Mouse (Mus musculus) heart, adult 9 months (tissue): ENCODE results near the gene St6galnac5.
A peak's percentile ranks its signal among the peaks of the same experiment; 100 is the strongest.

Experiments used
- DNase-seq, 2 experiments: peaks; one replicate each; pipeline ENCODE4 v3.0.0; 2022; ENCODE audit warnings: low spot score in 2 of 2

Gene St6galnac5

DNA sequence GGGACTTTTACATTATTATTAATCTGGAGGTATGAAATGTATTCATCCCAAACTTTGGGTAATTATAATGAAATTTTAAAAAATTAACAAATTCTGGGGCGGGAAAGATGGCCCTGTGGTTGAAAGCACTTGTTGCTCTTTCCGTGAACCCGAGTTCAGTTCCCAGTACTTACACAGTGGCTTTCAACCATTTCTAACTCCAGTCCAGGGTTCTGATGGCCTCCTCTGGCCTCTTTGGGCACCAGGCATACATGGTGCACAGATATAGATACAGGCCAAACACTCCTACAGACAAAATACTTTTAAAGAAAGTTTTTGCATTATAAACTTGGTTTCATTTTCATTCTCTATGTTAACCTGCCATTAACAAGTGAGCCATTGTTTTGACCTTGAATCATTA lies 68.4 kb downstream of the St6galnac5 start:
- DNase-seq: no peak

DNA sequence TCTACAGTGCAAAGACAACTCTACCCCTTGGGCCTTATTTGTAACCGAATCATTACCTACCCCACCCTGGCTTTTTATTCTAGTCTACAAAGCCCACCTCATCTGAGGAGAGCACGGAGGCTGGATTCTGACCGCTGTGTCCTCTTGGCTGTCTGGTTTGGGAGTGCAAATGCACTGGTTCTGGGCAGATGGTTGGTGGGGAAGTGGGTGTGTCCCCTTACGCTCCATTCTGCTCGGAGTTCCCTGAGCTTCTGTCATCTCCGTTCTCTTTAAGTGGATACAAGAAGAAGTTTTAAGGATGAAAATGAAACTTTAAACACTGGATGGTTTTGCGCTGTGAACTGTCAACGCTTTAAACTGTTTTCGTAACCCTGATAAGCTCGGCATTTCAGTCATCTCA lies 68.9 kb downstream of the St6galnac5 start:
- DNase-seq: no peak

DNA sequence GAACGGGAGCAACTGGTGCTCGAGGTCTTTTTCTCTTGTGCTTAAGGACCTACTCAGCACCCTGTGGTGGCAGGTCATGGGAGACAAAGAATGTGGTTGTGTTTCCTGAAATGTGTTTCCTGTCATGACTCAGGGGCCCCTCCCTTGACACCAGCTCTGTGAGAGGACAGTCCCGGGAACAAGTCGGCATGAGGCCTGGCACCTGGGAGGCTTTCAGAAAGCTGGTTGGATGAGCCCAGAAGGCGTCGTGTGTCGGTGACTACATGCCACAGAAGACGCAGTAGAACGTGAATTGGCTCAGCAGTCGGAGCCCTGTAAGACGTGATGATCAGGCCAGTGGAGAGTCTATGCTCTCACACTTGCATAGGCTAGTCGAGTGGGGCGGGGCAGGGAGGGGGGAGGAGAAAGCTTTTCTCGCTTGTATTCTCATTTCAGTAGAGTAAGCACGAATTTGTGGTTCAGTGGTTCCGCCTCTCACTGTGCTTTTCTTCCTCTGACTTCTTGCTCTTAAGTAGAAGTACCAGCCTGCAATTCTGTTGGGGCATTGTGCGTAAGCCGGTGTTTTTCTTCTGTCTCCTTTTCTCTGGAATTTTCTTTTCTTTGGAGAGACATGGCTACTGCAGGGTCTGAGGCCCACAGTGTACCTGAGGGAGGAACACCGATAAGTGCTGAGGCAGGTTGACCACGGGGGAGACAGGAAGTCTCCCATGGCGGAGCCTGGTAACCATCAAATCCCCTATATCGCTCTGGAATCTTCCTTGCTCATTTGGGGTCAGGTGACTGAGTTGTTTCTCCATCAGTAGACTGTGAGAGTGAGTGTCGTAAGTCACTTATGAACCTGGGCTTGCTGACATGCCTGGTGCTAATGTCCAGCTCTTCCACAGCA lies 69.6 kb downstream of the St6galnac5 start:
- peak in 1 of 2 experiments; percentile 33 for DNase-seq

DNA sequence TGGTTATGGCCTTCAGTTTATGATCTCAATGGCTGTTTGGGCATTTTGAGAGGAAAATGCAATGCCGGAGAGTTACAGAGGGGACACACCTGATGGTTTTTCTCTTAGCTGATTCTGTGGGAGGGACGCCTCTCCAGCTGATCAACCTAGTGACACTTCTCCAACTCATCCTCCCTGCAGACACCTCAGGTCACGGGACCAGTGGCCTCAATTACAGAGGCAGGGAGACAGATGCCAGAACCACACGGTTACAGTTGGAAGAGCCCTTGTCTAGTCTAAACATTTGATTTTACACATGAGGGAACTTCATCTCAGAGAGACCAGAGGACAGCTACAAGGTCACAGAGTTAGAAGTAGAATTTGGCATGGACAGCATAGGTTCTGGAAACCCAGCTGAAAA lies 70.5 kb downstream of the St6galnac5 start:
- DNase-seq: no peak

DNA sequence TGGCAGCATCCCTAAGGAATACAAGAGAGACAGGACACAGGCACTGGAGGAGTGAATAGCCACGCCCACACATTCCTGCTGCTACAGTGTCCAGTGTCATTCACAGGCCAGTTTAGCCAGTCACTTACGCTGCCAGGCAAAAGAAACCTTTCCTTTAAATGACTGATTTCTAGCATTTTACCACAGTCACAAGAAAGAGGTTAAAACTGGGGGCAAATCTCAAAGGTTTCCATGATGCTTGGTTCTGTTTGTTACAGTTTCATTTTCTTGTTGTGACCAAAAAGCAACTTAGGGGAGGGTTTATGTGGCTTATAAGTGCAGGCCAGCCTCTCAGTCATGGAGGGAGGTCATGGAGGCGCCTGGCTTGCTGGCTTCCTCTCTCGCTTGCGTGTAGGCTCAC lies 74.4 kb downstream of the St6galnac5 start:
- no peak for DNase-seq

DNA sequence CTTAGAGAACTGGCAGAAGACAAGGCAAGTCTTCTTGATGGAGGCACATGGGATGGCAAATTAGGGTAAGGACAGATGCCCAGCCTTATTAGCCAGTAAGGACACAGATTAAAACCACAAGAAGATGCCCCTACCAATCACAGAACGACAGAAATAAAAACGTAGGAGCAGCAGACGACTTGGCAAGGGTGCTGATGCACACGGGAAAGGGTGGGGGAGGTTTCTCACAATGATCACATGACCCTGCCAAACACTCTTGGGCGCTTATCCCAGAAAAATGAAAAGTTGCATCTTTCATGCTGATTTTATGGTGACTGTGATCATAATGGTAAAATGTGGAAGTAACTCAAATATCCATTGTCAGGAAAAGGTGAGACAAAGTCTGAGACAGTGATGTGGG lies 75.0 kb downstream of the St6galnac5 start:
- DNase-seq: no peak

DNA sequence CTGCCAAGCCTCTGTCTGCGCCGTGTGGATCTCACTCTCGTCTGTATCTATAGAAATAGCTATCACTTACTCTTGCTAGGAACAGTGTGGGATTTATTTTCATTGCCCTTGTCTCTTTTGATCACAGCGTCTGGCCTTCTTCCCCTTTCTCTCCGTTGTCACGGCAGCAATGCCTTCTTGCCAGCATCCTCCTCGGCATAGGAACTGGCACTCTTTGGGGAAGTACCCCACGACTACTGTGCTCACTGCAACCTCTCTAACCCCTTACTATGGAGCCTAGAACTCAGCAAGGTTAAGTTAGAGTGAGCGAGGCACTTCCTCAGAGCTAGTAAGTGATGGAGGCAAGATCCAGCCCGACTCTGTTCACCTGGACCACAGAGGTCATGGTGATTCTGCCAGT lies 76.2 kb downstream of the St6galnac5 start:
- no peak for DNase-seq

DNA sequence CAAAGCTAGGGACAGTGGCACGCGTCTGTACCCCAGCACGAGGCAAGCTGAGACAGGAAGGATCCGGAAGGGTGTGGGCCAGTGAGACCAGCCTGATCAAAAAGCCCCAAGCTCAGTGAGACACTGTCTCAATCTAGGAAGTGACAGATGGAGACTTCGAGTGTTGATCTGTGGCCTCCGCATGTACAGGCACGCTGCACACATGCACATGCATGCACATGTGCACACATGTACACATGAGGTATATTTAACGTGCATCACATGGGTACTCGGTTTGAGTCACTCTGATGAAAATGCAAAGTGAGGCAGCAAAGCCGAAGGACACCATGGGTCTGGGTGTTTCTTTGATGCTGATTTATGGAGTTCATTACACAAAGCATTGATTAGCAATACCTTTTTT lies 77.0 kb downstream of the St6galnac5 start:
- no peak for DNase-seq

DNA sequence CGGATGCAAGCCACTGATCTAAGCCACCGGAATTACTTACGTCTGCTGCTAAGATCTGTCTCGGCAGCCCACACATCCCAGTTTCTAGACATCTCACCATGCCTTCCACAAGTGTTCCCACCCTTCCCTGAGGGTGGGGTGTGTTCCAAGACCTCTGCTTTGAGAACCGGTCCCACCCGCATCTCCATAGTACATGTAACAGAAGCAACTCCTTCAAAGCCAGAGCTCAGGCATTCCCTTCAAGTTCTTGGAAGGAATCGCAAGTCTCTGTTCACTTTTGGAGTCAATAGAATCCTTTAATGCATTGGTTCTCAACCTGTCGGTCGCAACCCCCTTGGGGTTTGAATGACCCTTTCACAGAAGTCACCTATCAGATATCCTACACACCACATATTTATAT lies 83.1 kb downstream of the St6galnac5 start:
- no peak for DNase-seq

DNA sequence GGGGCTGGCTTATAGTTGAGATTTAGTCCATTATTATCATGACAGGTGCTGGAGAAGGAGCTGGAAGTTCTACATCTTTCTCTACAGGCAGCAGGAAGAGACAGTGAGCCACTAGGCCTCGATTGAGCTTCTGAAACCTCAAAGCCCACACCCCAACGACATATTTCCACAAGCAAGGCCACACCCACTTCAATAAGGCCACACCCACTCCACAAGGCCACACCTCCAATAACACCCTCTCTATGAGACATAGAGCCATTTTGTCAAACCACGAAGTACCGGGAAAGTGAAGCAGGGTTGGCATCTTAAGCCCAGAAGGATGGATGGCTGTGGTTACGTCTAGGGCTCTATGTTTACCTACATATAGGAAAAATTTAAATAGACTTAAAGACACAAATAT lies 84.8 kb downstream of the St6galnac5 start:
- DNase-seq: no peak

DNA sequence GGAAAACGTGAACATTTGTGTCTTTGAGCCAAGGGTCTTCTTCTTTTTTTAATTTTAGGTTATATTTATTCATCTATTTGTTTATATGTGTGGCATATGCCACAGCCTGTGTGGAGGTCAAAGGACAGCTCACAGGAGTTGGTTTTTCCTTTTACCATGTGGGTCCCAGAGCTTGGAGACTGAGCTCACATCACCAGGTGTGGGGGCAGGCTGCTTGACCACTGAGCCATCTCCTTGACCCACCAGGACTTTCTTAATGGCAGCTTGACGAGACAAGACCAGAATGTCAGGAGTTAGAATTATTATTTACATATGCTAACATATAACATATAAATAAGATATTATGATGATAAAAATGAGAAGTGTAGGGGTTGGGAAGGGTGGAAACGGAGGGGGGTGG lies 85.9 kb downstream of the St6galnac5 start:
- DNase-seq: no peak

DNA sequence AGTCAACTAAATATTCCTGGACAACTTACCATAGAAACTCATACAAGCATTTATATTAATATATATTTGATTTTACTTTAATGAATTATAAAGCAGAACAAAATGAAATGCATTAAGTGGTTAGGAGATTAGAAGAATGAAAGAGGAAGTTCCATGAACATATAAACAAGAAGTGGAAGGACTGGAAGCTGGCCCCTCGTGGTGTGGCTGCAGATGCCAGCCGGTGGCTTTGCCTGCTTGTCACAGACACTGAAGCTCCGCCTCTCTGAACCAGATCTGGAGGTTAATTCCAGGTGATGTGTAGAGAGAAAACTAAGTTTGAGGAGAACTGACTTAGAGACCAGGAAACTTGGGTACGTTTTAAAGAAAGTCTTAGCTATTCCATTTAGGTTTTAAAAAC lies 87.1 kb downstream of the St6galnac5 start:
- no peak for DNase-seq

DNA sequence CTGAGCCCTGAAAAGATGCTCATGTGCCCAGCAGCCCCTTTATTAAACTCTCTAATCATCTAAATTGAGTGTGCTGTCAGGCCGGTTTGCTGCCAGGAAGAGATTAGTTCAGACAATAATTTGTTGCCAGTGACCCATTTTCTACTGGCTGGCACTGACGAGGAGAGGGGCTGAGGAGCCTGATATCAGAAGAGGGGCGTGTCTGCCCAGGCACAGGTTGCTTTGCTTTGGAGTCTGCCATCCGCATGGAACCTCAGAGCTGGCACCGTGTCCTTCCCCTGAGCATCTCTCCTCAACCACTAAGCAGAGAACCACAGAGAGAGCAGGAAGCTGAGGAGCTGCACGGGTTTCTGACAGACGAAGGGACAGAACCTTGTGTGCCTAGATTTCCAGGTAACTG lies 93.9 kb downstream of the St6galnac5 start:
- DNase-seq: no peak

DNA sequence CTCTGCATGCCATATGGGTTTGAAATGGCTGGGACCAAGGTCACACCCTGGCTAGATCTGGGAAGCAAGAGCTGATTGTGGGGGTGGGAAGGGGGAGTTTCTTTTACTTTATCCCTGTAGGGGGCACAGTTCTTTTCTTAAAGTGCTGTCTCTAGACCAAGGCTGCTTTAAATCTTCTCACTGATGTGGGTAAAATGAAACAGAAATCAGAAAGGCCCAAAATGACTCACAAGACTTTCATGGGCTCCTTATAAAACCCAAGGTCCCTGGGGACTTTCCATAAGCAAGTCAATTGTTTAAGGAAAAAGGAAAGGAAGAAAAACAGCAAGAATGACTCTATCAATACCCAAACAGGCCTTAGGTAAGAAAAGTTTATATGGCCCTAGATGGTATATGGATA lies 95.3 kb downstream of the St6galnac5 start:
- DNase-seq: no peak

DNA sequence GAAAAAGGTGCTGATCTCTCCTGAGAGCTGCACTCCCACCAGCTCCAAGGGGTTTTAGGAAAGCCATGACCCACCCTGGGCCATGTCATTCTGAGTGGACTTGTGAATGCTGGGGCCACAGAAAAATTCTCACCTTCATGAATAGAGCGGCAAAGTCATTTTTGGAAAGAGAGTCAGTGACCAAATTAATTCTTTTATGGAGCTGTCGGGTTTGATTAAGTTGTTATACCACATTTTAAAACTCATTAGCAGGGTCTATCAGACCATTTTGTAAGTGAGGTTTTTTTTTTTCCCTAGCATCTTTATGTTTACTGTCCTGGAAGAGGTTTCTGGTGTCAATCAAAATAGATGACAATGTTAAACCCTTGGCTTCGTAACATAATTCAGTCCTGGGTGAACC lies 98.5 kb downstream of the St6galnac5 start:
- DNase-seq: no peak

DNA sequence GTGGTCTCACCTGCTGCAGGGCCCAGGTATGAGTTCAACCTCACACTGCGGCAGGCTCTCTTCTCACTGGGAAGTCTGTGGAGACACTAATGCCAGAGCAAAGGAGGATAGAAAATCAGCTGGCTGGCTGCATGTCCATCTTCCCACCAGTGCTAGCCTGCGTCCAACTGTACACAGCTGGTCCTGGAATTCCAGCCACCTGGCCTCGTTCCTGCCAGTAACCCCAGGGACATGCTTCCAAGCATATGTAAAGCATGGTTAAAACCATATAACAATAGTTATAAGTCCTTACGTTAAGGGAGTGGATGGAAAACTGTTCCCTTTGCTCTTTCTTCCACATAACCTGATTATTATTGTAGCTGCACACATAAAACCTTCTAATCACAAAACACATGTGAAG lies 100.3 kb downstream of the St6galnac5 start:
- DNase-seq: no peak

DNA sequence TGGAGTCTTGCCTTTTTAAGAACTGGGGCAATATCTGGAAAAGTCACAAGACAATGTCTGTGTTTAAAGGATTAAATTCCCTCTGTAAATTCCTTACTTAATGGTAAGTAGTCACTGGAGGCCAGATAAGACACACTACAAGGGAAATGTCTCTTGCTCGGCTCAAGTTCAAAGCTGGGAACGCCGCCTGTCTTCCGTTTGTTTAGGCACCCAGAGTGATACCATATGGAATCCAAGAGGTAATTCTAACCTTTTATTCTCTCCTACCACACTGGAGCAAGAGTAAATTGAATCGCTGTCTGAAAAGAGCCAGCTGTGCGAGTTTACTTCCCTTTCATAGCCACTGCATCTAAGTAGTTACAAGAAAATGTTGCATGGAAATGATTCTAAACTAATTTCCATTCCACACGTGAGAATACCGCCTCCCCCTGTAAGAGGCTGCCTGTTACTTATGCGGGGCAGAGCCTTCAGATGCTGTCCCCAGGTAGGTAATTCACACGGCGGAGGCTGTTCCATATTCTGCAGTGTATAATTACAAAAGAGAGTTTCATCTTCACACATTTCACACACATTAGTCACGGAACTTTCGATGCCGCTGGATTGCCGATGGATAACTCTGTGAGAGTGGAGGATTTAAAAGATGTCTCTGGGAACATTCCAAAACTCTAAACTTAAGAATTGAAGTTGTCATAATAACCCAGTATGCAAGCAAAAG lies 101.8 kb downstream of the St6galnac5 start:
- no peak for DNase-seq

DNA sequence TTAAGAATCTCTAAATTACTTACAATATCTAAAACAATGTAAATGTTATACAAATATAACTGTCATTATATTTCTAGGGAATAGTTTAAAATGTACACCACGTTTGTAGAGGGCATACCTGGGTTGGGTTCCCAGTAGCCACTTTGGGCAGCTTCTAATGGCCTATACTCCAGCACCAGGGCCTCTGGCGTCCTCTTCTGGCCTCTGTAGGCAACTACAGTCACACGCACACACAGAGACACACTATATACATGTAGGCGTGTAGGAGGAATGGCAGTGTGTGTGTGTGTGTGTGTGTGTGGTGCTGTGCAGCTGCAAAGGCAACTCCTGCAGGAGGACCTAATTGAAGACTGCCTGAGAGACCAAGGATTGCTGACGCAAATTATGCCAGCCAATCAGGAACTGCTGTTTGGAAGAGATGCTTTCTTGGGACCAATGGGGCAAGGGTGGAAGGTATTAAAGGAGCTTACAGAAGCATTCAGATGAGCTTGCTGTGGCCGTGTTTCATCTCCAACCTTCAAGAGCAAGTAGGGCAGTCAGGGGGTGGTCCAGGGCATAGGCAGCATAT lies 106.2 kb downstream of the St6galnac5 start:
- DNase-seq: no peak

DNA sequence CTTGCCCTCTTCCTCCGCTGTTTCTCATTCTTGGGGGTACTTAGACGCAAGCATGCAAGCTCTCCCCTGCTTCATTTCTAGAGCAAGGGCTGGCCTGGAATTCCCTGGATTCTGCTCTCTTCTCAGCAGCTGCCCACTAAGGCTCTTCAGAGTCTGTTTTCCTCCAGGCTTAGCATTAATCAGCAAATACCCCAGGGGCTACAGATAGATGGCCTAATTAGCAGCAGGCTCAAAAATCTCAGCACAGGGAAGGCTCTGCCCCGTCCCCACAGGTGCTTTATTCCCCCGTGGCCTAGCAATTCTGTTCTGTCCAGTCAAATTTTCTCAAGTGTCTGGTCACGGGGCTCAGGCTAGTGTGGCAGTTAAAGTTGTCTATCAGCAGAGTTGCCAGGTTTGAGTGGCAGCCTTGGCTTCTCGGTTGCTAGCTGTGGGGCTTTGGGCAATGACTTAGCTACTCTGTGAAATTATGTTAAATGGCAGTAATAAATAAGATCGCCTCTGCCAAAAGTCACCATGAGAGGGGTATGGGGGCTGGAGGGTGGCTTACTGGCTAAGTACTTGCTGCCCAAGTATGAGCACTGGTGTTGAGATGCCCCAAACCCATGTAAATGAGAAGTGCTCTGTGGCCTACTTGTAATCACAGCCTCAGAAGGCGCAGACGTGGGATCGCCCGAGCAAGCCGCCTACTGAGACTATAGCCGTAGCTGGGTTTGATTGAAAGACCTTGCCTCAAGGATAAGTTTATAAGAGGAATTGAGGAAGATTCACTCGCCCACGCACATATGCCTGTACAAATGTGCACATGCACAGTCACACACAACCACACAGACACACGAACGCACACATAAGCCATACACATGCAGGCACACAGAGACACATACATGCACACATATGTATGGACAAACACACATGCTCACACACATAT lies 107.4 kb downstream of the St6galnac5 start:
- DNase-seq: no peak

DNA sequence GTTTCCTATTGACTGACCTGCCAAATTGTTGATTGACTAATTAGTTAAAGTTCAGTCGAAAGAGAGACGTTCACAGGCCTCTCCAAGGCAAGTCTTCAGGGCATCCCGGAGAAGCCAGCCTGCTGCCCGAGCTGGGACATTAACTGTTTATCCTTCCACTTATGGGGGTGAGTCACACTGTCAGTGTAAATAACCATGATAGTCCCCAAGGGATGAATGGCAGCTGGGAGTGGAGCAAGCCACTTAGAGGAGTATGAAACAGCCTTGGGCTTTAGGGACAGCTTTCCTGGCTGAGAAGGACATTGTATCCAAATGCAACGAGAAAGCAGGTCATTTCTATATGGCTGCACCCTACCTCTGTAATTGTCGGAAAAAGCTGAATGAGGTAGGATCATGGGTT lies 109.5 kb downstream of the St6galnac5 start:
- DNase-seq: no peak

DNA sequence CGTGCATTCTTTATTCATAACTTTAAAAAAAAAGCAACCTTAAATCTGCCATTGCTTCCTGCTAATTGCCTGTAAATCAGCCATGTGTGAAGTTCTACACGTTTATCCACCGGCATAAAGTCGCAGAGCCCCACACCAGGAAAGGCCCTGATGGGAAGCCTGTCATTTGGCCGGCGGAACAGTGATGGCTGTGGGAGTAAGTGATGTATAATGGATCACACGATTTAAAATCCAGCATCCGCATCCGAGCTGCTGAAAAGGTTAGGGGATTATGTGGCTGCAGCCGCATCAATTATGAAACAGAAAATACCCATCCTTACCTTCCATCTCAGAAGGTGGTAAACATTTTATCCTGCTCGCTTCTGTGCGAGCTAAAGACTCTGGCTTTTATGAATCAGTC lies 110.0 kb downstream of the St6galnac5 start:
- no peak for DNase-seq
